Mouse (Mus musculus) erythroblast, embryonic 14.5 days (primary cell): ENCODE data around the gene Smad3.

Experiments used
- GATA1 ChIP-seq: IDR thresholded peaks from 2 replicates; pipeline ENCODE4 v1.6.1; 2012; ENCODE audit warnings: low read length, inconsistent platforms, mixed read lengths
- TAL1 ChIP-seq: IDR thresholded peaks from 3 replicates; pipeline ENCODE4 v1.6.1; 2012; ENCODE audit warnings: low read length, inconsistent platforms, mixed read lengths

GRCm38 (mm10) chr9:63609776-63610175 lies 148.0 kb downstream of the Smad3 start:
- no peak for TF ChIP-seq GATA1
- no peak for TF ChIP-seq TAL1
